Mouse (Mus musculus) liver, adult 2 months (tissue): ENCODE results near the gene Sirpa.

Experiments
- CTCF ChIP-seq: fragments of 200-500 bp; IDR thresholded peaks from 2 replicates; pipeline ENCODE4 v1.5.1; 2011; ENCODE audit warnings: low read depth, low read length, control low read depth
- POLR2A ChIP-seq: fragments of 200-500 bp; IDR thresholded peaks from 2 replicates; pipeline ENCODE4 v1.6.1; 2011; ENCODE audit warnings: low read length, control low read depth; ENCODE audit not compliant: insufficient read depth; ENCODE audit errors: extremely low read depth

- no peak for TF ChIP-seq POLR2A
- no peak for TF ChIP-seq CTCF
Measured at GRCm38 (mm10) chr2:129660020-129660419, 67.4 kb downstream of the Sirpa start.
